Mouse (Mus musculus): ENCODE data around the gene Gm49405. TPM values are rescaled to one million over a fixed set of nuclear protein-coding genes. Genes with fewer than 3 reads are reported as not detected.
"Not testable (repeated sequence)": the region's sequence is repeated elsewhere in the genome, so short reads cannot be mapped to it uniquely, and the experiment has no call there.

Gene Gm49405
- total and polyA plus RNA-seq, 2 experiments from 2014 or later: 2.2 to 3.5 TPM

DNA sequence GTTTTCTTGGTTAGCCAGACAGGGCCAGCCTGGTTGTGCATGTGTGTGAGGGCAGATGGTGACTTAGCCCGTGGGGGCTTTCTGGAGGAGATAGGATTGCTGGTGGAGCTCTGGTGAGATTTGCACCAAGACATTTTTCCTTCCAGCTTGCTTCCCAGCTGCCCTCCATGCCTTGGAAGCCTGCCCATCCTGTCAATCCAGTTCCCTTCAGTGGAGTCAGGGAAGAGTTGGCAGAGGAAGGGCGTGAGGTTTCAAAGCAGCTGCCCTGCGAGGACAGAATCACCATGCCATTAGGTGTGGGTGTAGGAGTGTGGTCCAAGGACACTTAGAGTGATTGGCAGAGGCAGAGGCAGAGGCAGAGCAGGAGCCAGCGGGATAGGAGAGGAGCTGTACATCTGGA lies 42.0 kb upstream of the Gm49405 start, which contains the start of gene Aldh3b3:
Gene Aldh3b3, plus strand, starts transcription at position 176 of the 400 bp plus-strand sequence.
- Histone ChIP-seq H3K27me3 (ENCODE audit: insufficient read depth, low read length) (no peaks in the 10 kb centered on the region), H3K4me1 (ENCODE audit: insufficient read depth, low read length) (no peaks in the 10 kb centered on the region), H3K36me3 (ENCODE audit: insufficient read depth, low read length) (no peaks in the 10 kb centered on the region), H3K4me3 (ENCODE audit: low read length) (no peak within 1 kb of the TSS), H3K4me2 (ENCODE audit: low read depth, low read length) (no peak within 1 kb of the TSS), H3K9ac (replicated peaks; ENCODE audit: low read length) (no peak within 1 kb of the TSS), H3K9me3 (ENCODE audit: low read length) (no peaks in the 10 kb centered on the region), H3K27ac (no peak within 1 kb of the TSS)
- no peak for TF ChIP-seq CTCF (IDR thresholded peaks at IDR 0.05; ENCODE audit: low read depth)
- ATAC-seq: peak; percentile 24; the same call in 1 of the 2 replicates
- 52% methylated on average over 4 of the region's 4 CpGs for WGBS
- DNase-seq (ENCODE audit: low spot score): peak; percentile 47

DNA sequence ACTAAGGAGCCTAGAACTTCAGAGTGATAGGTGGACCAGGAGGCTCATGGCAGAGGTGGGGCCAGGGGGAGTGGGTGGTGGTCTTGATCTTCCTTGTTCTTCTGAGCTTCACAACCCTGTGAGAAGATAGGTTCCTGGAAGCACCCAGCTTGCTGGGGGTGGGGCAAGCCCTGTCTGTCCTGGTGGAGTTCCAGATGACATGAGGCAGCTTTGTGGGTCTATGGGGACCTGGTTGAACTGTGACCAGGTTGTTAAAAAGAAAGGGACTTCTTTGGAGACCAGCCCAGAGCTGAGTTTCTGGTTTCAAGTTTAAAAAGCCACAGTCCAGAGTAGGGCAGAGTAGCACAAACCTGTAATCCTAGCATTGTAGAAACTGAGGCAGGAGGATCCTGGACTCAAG lies 41.4 kb upstream of the Gm49405 start:
- H3K4me2 ChIP-seq (ENCODE audit: low read depth, low read length): no peak overlapping the region
- H3K4me3 ChIP-seq (ENCODE audit: low read length): no peak overlapping the region
- DNase-seq (ENCODE audit: low spot score) (no peak), ATAC-seq (no peak)
- no peak overlapping the region for H3K9ac ChIP-seq (replicated peaks; ENCODE audit: low read length)
- H3K4me1 ChIP-seq (ENCODE audit: insufficient read depth, low read length): no peaks in the 10 kb centered on the region
- no peak overlapping the region for H3K27ac ChIP-seq
- H3K36me3 ChIP-seq (ENCODE audit: insufficient read depth, low read length): no peaks in the 10 kb centered on the region
- TF ChIP-seq CTCF (IDR thresholded peaks at IDR 0.05; ENCODE audit: low read depth): no peak
- H3K27me3 ChIP-seq (ENCODE audit: insufficient read depth, low read length): no peaks in the 10 kb centered on the region
- no peaks in the 10 kb centered on the region for H3K9me3 ChIP-seq (ENCODE audit: low read length)

DNA sequence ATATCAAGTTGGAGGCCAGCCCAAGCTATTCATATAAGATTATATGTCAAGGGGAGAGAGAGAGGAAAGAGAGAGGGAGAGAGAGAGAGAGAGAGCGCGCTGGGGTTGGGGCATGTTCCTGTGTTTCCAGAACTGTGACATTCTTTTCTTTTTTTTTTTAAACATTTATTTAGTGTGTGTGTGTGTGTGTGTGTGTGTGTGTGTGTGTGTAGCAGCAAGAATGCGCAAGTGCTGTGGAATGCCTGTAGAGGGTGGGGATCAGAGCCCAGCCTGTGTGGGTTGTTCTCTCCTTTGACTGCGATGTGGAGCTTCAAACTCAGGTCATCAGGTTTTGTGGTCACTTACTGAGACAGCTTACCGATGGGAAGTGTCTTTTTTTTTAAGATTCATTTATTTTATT lies 40.2 kb upstream of the Gm49405 start:
- Histone ChIP-seq H3K27ac (no peak overlapping the region), H3K27me3 (ENCODE audit: insufficient read depth, low read length) (no peaks in the 10 kb centered on the region), H3K9me3 (ENCODE audit: low read length) (no peaks in the 10 kb centered on the region), H3K4me1 (ENCODE audit: insufficient read depth, low read length) (no peaks in the 10 kb centered on the region), H3K36me3 (ENCODE audit: insufficient read depth, low read length) (no peaks in the 10 kb centered on the region), H3K4me2 (ENCODE audit: low read depth, low read length) (no peak overlapping the region), H3K9ac (replicated peaks; ENCODE audit: low read length) (no peak overlapping the region), H3K4me3 (ENCODE audit: low read length) (no peak overlapping the region)
- TF ChIP-seq CTCF (IDR thresholded peaks at IDR 0.05; ENCODE audit: low read depth): no peak
- no peak for DNase-seq (ENCODE audit: low spot score)
- ATAC-seq: no peak
- WGBS: 87% methylated on average over 5 of the region's 5 CpGs

DNA sequence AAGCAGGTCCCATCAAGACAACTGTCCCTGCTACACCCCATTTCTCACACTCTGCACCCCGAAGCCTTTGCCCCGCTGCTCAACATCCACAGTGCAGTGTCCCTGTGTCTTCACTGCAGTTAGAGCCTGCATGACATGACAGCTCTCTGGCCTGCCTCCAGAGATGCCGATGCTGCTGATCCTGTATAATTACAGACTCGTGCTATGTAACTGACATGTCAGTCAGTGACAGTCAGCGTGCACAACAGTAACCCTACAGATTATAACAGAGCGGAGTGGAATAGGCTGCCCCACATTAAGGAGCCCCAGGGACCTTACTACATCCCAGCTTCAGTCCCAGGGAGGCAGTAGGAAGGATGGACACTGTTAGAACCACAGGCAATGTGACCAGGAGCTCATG lies 38.6 kb upstream of the Gm49405 start:
- H3K4me1 ChIP-seq (ENCODE audit: insufficient read depth, low read length); H3K9ac ChIP-seq (replicated peaks; ENCODE audit: low read length); H3K27ac ChIP-seq; H3K4me3 ChIP-seq (ENCODE audit: low read length); H3K4me2 ChIP-seq (ENCODE audit: low read depth, low read length); H3K36me3 ChIP-seq (ENCODE audit: insufficient read depth, low read length); H3K27me3 ChIP-seq (ENCODE audit: insufficient read depth, low read length); ATAC-seq; H3K9me3 ChIP-seq (ENCODE audit: low read length); DNase-seq (ENCODE audit: low spot score): not testable (repeated sequence)
- 62% methylated on average over 6 of the region's 6 CpGs for WGBS

DNA sequence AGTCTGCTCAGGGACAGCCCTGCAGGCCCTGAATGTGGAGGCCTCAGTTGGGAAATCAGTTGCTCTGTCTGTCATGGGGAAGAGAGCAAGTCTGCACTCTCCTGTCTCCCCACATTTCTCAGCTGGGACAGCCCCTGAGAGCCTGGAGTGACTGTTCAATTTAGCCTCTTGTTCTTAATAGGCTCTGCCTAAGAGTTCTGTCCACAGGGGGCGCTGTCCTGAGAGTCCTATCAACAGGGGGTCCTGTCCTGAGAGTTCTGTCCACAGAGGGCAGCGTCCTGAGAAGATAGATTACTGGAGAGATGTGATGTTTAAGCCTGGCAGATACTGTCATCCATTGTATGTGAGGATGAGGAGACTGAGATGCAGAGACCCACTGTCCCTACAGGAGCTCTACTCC lies 38.0 kb upstream of the Gm49405 start:
- Histone ChIP-seq H3K4me3 (ENCODE audit: low read length) (no peak overlapping the region), H3K36me3 (ENCODE audit: insufficient read depth, low read length) (no peaks in the 10 kb centered on the region), H3K27me3 (ENCODE audit: insufficient read depth, low read length) (no peaks in the 10 kb centered on the region), H3K9ac (replicated peaks; ENCODE audit: low read length) (no peak overlapping the region), H3K9me3 (ENCODE audit: low read length) (no peaks in the 10 kb centered on the region), H3K4me1 (ENCODE audit: insufficient read depth, low read length) (no peaks in the 10 kb centered on the region), H3K27ac (no peak overlapping the region), H3K4me2 (ENCODE audit: low read depth, low read length) (no peak overlapping the region)
- peak; percentile 31 for TF ChIP-seq CTCF (IDR thresholded peaks at IDR 0.05; ENCODE audit: low read depth)
- WGBS: 5% methylated on average over 2 of the region's 2 CpGs
- ATAC-seq: no peak
- DNase-seq (ENCODE audit: low spot score): peak; percentile 11

DNA sequence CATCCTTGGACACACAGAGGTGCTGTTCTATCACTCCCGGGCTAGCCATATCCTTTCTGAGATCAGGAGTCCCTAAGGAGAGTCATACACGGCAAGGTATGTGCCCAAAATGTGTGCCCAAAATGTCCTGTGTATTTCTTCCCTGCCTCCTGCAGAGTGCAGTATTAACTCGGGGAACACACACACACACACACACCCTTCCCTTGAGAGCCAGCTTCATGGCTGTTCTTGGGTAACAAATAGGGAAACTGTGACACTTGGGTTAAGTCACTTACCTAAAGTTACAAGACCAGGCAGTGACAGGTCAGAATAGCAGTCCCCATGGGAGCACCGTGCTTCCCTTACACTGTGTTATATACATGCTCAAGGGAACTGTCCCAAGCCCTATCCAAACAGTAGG lies 36.4 kb upstream of the Gm49405 start:
- H3K9ac ChIP-seq (replicated peaks; ENCODE audit: low read length): no peak overlapping the region
- no peak for ATAC-seq
- no peak overlapping the region for H3K4me2 ChIP-seq (ENCODE audit: low read depth, low read length)
- no peak for DNase-seq (ENCODE audit: low spot score)
- 71% methylated on average over 4 of the region's 4 CpGs for WGBS
- no peaks in the 10 kb centered on the region for H3K27me3 ChIP-seq (ENCODE audit: insufficient read depth, low read length)
- H3K36me3 ChIP-seq (ENCODE audit: insufficient read depth, low read length): no peaks in the 10 kb centered on the region
- no peak overlapping the region for H3K27ac ChIP-seq
- no peak for TF ChIP-seq CTCF (IDR thresholded peaks at IDR 0.05; ENCODE audit: low read depth)
- no peaks in the 10 kb centered on the region for H3K9me3 ChIP-seq (ENCODE audit: low read length)
- no peak overlapping the region for H3K4me3 ChIP-seq (ENCODE audit: low read length)
- no peaks in the 10 kb centered on the region for H3K4me1 ChIP-seq (ENCODE audit: insufficient read depth, low read length)

DNA sequence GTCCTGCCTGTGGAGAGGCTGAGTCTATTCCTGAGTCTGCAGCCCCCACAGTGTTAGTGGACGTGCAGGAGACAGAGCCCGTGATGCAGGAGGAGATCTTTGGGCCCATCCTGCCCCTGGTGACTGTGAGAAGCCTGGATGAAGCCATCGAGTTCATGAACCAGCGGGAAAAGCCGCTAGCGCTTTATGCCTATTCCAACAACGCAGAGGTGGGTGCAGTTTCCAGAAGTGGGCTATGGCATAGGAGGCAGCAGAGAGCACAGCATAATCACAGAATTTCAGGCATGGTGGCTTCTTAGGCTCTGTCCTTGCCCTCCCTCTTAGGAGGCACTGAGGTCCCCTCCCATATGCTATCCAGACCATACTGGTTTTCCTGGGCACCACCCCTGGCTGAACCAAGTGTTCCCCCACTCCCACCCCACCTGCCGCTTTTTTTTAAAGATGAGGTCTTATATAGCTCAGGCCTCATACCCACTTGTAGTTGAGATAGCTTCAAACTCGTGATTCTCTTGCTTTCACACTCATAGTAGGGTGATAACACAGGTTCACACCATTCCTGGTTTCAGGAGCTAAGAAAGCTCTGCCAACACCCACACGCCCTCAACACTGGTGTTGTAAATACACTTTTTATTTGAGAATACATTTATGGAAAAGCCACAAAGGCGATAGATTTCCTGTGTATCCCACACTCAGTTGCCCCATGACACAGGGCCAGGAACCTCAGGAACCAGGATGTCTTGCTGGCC lies 33.9 kb upstream of the Gm49405 start:
- TF ChIP-seq CTCF (IDR thresholded peaks at IDR 0.05; ENCODE audit: low read depth): peak; percentile 60
- DNase-seq (ENCODE audit: low spot score) (peak; percentile 9), ATAC-seq (no peak)
- Histone ChIP-seq H3K4me1 (ENCODE audit: insufficient read depth, low read length) (no peaks in the 10 kb centered on the region), H3K36me3 (ENCODE audit: insufficient read depth, low read length) (no peaks in the 10 kb centered on the region), H3K9me3 (ENCODE audit: low read length) (no peaks in the 10 kb centered on the region), H3K4me3 (ENCODE audit: low read length) (no peak overlapping the region), H3K9ac (replicated peaks; ENCODE audit: low read length) (no peak overlapping the region), H3K4me2 (ENCODE audit: low read depth, low read length) (no peak overlapping the region), H3K27ac (no peak overlapping the region), H3K27me3 (ENCODE audit: insufficient read depth, low read length) (no peaks in the 10 kb centered on the region)
- 73% methylated on average over 11 of the region's 11 CpGs for WGBS
